Mouse (Mus musculus) forebrain, embryonic 14.5 days (tissue): ENCODE data around the gene Hs3st3a1. TPM values are rescaled to one million over a fixed set of nuclear protein-coding genes. Genes with fewer than 3 reads are reported as not detected.

Experiments used
- ATAC-seq: fragments of 200-750 bp; cut with Nextera tagmentation; 2 replicates; pipeline ENCODE4 v1.8.0; 2017; ENCODE audit warnings: mild to moderate bottlenecking, moderate library complexity
- DNase-seq: peaks from one replicate; pipeline ENCODE4 v3.0.0-alpha.2; 2015; ENCODE audit warnings: low spot score
- H3K27ac ChIP-seq: fragments of 300-500 bp; sonication (generic); 2 replicates; pipeline ENCODE4 v1.5.1; 2014; ENCODE audit warnings: low read depth, mild to moderate bottlenecking, control low read depth, low read length, moderate library complexity
- H3K27me3 ChIP-seq: fragments of 300-500 bp; sonication (generic); replicated peaks from 2 replicates; pipeline ENCODE4 v1.6.1; 2014; ENCODE audit warnings: low read length, control low read depth, mixed read lengths; ENCODE audit not compliant: control insufficient read depth, insufficient read depth
- H3K36me3 ChIP-seq: fragments of 300-500 bp; sonication (generic); 2 replicates; pipeline ENCODE4 v1.6.1; 2014; ENCODE audit warnings: low read length, control low read depth; ENCODE audit not compliant: control insufficient read depth, insufficient read depth
- H3K4me1 ChIP-seq: fragments of 300-500 bp; sonication (generic); 2 replicates; pipeline ENCODE4 v1.6.1; 2014; ENCODE audit warnings: antibody characterized with exemption, low read length, control low read depth; ENCODE audit not compliant: control insufficient read depth, insufficient read depth
- H3K4me2 ChIP-seq: fragments of 300-500 bp; sonication (generic); 2 replicates; pipeline ENCODE4 v1.6.1; 2014; ENCODE audit warnings: mild to moderate bottlenecking, control low read depth, low read length
- H3K4me3 ChIP-seq: fragments of 300-500 bp; sonication (generic); 2 replicates; pipeline ENCODE4 v1.5.1; 2014; ENCODE audit warnings: low read depth, low read length, control low read depth
- H3K9ac ChIP-seq: fragments of 300-500 bp; sonication (generic); 2 replicates; pipeline ENCODE4 v1.6.1; 2014; ENCODE audit warnings: mild to moderate bottlenecking, low read length, control low read depth, moderate library complexity
- H3K9me3 ChIP-seq: fragments of 300-500 bp; sonication (generic); replicated peaks from 2 replicates; pipeline ENCODE4 v1.6.1; 2016; ENCODE audit warnings: low read length, control low read depth, mixed read lengths; ENCODE audit not compliant: control insufficient read depth
- WGBS: fragments of 180-500 bp; shearing (Covaris S2); extraction: QIAGEN DNeasy Blood & Tissue Kit; methylation state at CpG from one replicate; pipeline ENCODE4 v1.1.7; 2014; 5-methylcytosine and 5-hydroxymethylcytosine counted together
- polyA plus RNA-seq: library from polyadenylated mRNA; unstranded; fragments of >200 nt; fragmentation: Nextera tagmentation; extraction: Ambion mirVana; gene quantifications from 2 replicates; pipeline ENCODE4 v1.2.1, GENCODE M21; 2014

Gene Hs3st3a1
- polyA plus RNA-seq, 1 experiment from 2014 or later = 0.32 TPM

GRCm38 (mm10) chr11:64523993-64524570, 89.0 kb downstream of the Hs3st3a1 start:
- H3K4me2 ChIP-seq = no peak overlapping the region
- no peaks in the 10 kb centered on the region for H3K9me3 ChIP-seq
- H3K9ac ChIP-seq = no peak overlapping the region
- 85% methylated on average over 8 of the region's 8 CpGs for WGBS
- no peak overlapping the region for H3K27ac ChIP-seq
- no peaks in the 10 kb centered on the region for H3K4me1 ChIP-seq
- no peaks in the 10 kb centered on the region for H3K36me3 ChIP-seq
- no peak overlapping the region for H3K4me3 ChIP-seq
- H3K27me3 ChIP-seq = peaks cover 26% of the 10 kb centered on the region
- ATAC-seq (no peak), DNase-seq (no peak)

- 95% methylated on average over 3 of the region's 3 CpGs for WGBS
- Histone ChIP-seq H3K9me3 (no peaks in the 10 kb centered on the region), H3K27ac (no peak overlapping the region), H3K4me1 (no peaks in the 10 kb centered on the region), H3K4me3 (no peak overlapping the region), H3K4me2 (no peak overlapping the region), H3K36me3 (no peaks in the 10 kb centered on the region), H3K27me3 (no peaks in the 10 kb centered on the region), H3K9ac (no peak overlapping the region)
- DNase-seq (no peak), ATAC-seq (no peak)
Measured at GRCm38 (mm10) chr11:64537230-64537629, 102.1 kb downstream of the Hs3st3a1 start.

- no peaks in the 10 kb centered on the region for H3K36me3 ChIP-seq
- no peaks in the 10 kb centered on the region for H3K4me1 ChIP-seq
- no peak overlapping the region for H3K4me3 ChIP-seq
- ATAC-seq = no peak
- WGBS = 94% methylated on average over 9 of the region's 9 CpGs
- DNase-seq = no peak
- H3K27ac ChIP-seq = no peak overlapping the region
- H3K4me2 ChIP-seq = no peak overlapping the region
- H3K9ac ChIP-seq = no peak overlapping the region
- H3K27me3 ChIP-seq = no peaks in the 10 kb centered on the region
- no peaks in the 10 kb centered on the region for H3K9me3 ChIP-seq
Measured at GRCm38 (mm10) chr11:64541866-64542265, 106.7 kb downstream of the Hs3st3a1 start.

- ATAC-seq (no peak), DNase-seq (no peak)
- no peak overlapping the region for H3K27ac ChIP-seq
- no peak overlapping the region for H3K9ac ChIP-seq
- H3K4me1 ChIP-seq = no peaks in the 10 kb centered on the region
- H3K4me3 ChIP-seq = no peak overlapping the region
- WGBS = 54% methylated on average over 6 of the region's 6 CpGs
- H3K4me2 ChIP-seq = no peak overlapping the region
- no peaks in the 10 kb centered on the region for H3K36me3 ChIP-seq
- H3K9me3 ChIP-seq = no peaks in the 10 kb centered on the region
- no peaks in the 10 kb centered on the region for H3K27me3 ChIP-seq
Measured at GRCm38 (mm10) chr11:64542335-64542734, 107.2 kb downstream of the Hs3st3a1 start.

- DNase-seq = no peak
Measured at GRCm38 (mm10) chr11:64543181-64543641, 108.1 kb downstream of the Hs3st3a1 start.

GRCm38 (mm10) chr11:64544236-64544635, 109.1 kb downstream of the Hs3st3a1 start:
- Histone ChIP-seq H3K36me3 (no peaks in the 10 kb centered on the region), H3K4me3 (no peak overlapping the region), H3K4me2 (no peak overlapping the region), H3K9me3 (no peaks in the 10 kb centered on the region), H3K9ac (no peak overlapping the region), H3K4me1 (no peaks in the 10 kb centered on the region), H3K27ac (no peak overlapping the region), H3K27me3 (no peaks in the 10 kb centered on the region)
- no peak for ATAC-seq
- no peak for DNase-seq
- 88% methylated on average over 5 of the region's 5 CpGs for WGBS

More at GRCm38 (mm10) chr11:64543181-64543641, 108.1 kb downstream of the Hs3st3a1 start:
- Histone ChIP-seq H3K9me3 (no peaks in the 10 kb centered on the region), H3K9ac (no peak overlapping the region), H3K27me3 (no peaks in the 10 kb centered on the region), H3K4me2 (no peak overlapping the region), H3K27ac (no peak overlapping the region), H3K4me3 (no peak overlapping the region), H3K4me1 (no peaks in the 10 kb centered on the region), H3K36me3 (no peaks in the 10 kb centered on the region)
- ATAC-seq = no peak
- 87% methylated on average over 9 of the region's 9 CpGs for WGBS

GRCm38 (mm10) chr11:64549380-64549779, 114.2 kb downstream of the Hs3st3a1 start:
- WGBS = 28% methylated on average over 7 of the region's 7 CpGs
- H3K27ac ChIP-seq = no peak overlapping the region
- no peak for ATAC-seq
- H3K36me3 ChIP-seq = no peaks in the 10 kb centered on the region
- H3K4me1 ChIP-seq = no peaks in the 10 kb centered on the region
- H3K4me2 ChIP-seq = no peak overlapping the region
- no peak overlapping the region for H3K9ac ChIP-seq
- DNase-seq = no peak
- no peaks in the 10 kb centered on the region for H3K9me3 ChIP-seq
- no peaks in the 10 kb centered on the region for H3K27me3 ChIP-seq
- no peak overlapping the region for H3K4me3 ChIP-seq

GRCm38 (mm10) chr11:64549955-64550354, 114.8 kb downstream of the Hs3st3a1 start:
- DNase-seq = no peak
- Histone ChIP-seq H3K4me1 (no peaks in the 10 kb centered on the region), H3K27ac (no peak overlapping the region), H3K27me3 (no peaks in the 10 kb centered on the region), H3K4me2 (no peak overlapping the region), H3K4me3 (no peak overlapping the region), H3K9ac (no peak overlapping the region), H3K9me3 (no peaks in the 10 kb centered on the region), H3K36me3 (no peaks in the 10 kb centered on the region)
- 76% methylated on average over 8 of the region's 8 CpGs for WGBS
- no peak for ATAC-seq

GRCm38 (mm10) chr11:64558282-64558681, 123.2 kb downstream of the Hs3st3a1 start:
- no peak overlapping the region for H3K4me2 ChIP-seq
- no peak overlapping the region for H3K4me3 ChIP-seq
- H3K9me3 ChIP-seq = no peaks in the 10 kb centered on the region
- no peaks in the 10 kb centered on the region for H3K36me3 ChIP-seq
- no peak for DNase-seq
- no peaks in the 10 kb centered on the region for H3K4me1 ChIP-seq
- 88% methylated on average over 2 of the region's 2 CpGs for WGBS
- H3K27me3 ChIP-seq = no peaks in the 10 kb centered on the region
- H3K9ac ChIP-seq = no peak overlapping the region
- no peak for ATAC-seq
- H3K27ac ChIP-seq = no peak overlapping the region
